18 mouse cellular contexts compared by ENCODE assay signal in genomic region chr7:136487556-136487955, GRCm38 (mm10).
DNase-seq lines count a peak whose midpoint lies in the region; ATAC-seq lines count a peak whose summit lies in the region.
"Had no signal": no experiment of that assay in that cellular context is flagged by ENCODE, and none has a peak within 500 bp of the region (broad histone marks: within the 10 kb centered on the region; RNA-seq: fewer than 3 reads in every experiment).

No protein-coding gene starts in this region.

- peaks cover 61% of the 10 kb centered on the region for H3K4me1 ChIP-seq in hindbrain, embryonic 13.5 days (replicated peaks)
- H3K4me1 ChIP-seq in hindbrain, embryonic 10.5 days (replicated peaks): peaks cover 38% of the 10 kb centered on the region
- H3K4me1 ChIP-seq in midbrain, embryonic 11.5 days (ENCODE audit: control insufficient read depth, insufficient read depth, low read length): peaks cover 10% of the 10 kb centered on the region; the same call in 1 of the 2 replicates
- H3K4me1 ChIP-seq in midbrain, embryonic 10.5 days: peaks cover 36% of the 10 kb centered on the region
- H3K4me1 ChIP-seq in limb, embryonic 10.5 days: peaks cover 75% of the 10 kb centered on the region
- peaks cover 37% of the 10 kb centered on the region for H3K4me1 ChIP-seq in neural tube, embryonic 14.5 days (ENCODE audit: control insufficient read depth, insufficient read depth, low read length)
- H3K4me1 ChIP-seq: intestine, embryonic 15.5 days had no signal

- ATAC-seq in hindbrain, embryonic 13.5 days (ENCODE audit: low FRiP score): no peak
- ATAC-seq in midbrain, embryonic 11.5 days (ENCODE audit: low FRiP score): no peak
- ATAC-seq in neural tube, embryonic 14.5 days (ENCODE audit: low read depth): no peak
- ATAC-seq: forebrain, embryonic 13.5 days; forebrain, postnatal 0 days; intestine, embryonic 15.5 days had no signal

- no peak for DNase-seq in hindbrain, embryonic 10.5 days (ENCODE audit: low spot score)
- DNase-seq in midbrain, embryonic 11.5 days (ENCODE audit: low spot score, missing footprints): peak; percentile 86
- no peak for DNase-seq in midbrain, embryonic 10.5 days (ENCODE audit: low spot score)
- DNase-seq in limb, embryonic 10.5 days (ENCODE audit: low spot score): no peak
- no peak for DNase-seq in cerebellum, adult 8-10 months
- no peak for DNase-seq in cerebellum, postnatal 10 days
- DNase-seq: adrenal gland, postnatal 14 days; cerebellum, adult 2 months; cerebellum, postnatal 25 days; forebrain, postnatal 0 days; gastrocnemius, postnatal 14 days; heart, adult 2 months had no signal

- no peaks in the 10 kb centered on the region for H3K9me3 ChIP-seq in hindbrain, embryonic 13.5 days
- no peaks in the 10 kb centered on the region for H3K9me3 ChIP-seq in hindbrain, embryonic 10.5 days
- H3K9me3 ChIP-seq in midbrain, embryonic 11.5 days (ENCODE audit: control insufficient read depth, low read length): no peaks in the 10 kb centered on the region
- no peaks in the 10 kb centered on the region for H3K9me3 ChIP-seq in midbrain, embryonic 10.5 days (replicated peaks)
- no peaks in the 10 kb centered on the region for H3K9me3 ChIP-seq in limb, embryonic 10.5 days (replicated peaks)
- H3K9me3 ChIP-seq in neural tube, embryonic 14.5 days (ENCODE audit: control insufficient read depth, low read length): no peaks in the 10 kb centered on the region
- H3K9me3 ChIP-seq: embryonic facial prominence, embryonic 13.5 days; forebrain, embryonic 13.5 days; heart, embryonic 12.5 days; intestine, embryonic 15.5 days had no signal

- no peak overlapping the region for H3K9ac ChIP-seq in hindbrain, embryonic 13.5 days
- no peak overlapping the region for H3K9ac ChIP-seq in midbrain, embryonic 11.5 days (ENCODE audit: low read length)
- no peak overlapping the region for H3K9ac ChIP-seq in neural tube, embryonic 14.5 days (replicated peaks; ENCODE audit: low read depth, low read length)
- H3K9ac ChIP-seq: embryonic facial prominence, embryonic 13.5 days; forebrain, embryonic 13.5 days; forebrain, postnatal 0 days; heart, embryonic 12.5 days; intestine, embryonic 15.5 days had no signal

- H3K4me3 ChIP-seq in hindbrain, embryonic 13.5 days: no peak overlapping the region
- no peak overlapping the region for H3K4me3 ChIP-seq in hindbrain, embryonic 10.5 days
- H3K4me3 ChIP-seq in midbrain, embryonic 11.5 days (ENCODE audit: low read depth, low read length): no peak overlapping the region
- H3K4me3 ChIP-seq in midbrain, embryonic 10.5 days: no peak overlapping the region
- no peak overlapping the region for H3K4me3 ChIP-seq in limb, embryonic 10.5 days
- no peak overlapping the region for H3K4me3 ChIP-seq in neural tube, embryonic 14.5 days (ENCODE audit: low read depth, low read length)
- H3K4me3 ChIP-seq: embryonic facial prominence, embryonic 13.5 days; forebrain, embryonic 13.5 days; heart, adult 2 months; heart, embryonic 12.5 days; intestine, embryonic 15.5 days had no signal

- 63% methylated on average over 5 of the region's 5 CpGs for WGBS in hindbrain, embryonic 13.5 days
- WGBS in hindbrain, embryonic 10.5 days: 64% methylated on average over 5 of the region's 5 CpGs
- 57% methylated on average over 5 of the region's 5 CpGs for WGBS in midbrain, embryonic 11.5 days
- WGBS in midbrain, embryonic 10.5 days: 65% methylated on average over 5 of the region's 5 CpGs
- 66% methylated on average over 5 of the region's 5 CpGs for WGBS in limb, embryonic 10.5 days
- WGBS in neural tube, embryonic 14.5 days: 46% methylated on average over 5 of the region's 5 CpGs

- 0 out of 2 replicates have a peak, but pooled peaks cover 3% of the 10 kb centered on the region for H3K27me3 ChIP-seq in hindbrain, embryonic 13.5 days
- H3K27me3 ChIP-seq in hindbrain, embryonic 10.5 days (ENCODE audit: insufficient read depth, poor library complexity, severe bottlenecking): peaks cover 44% of the 10 kb centered on the region
- peaks cover 32% of the 10 kb centered on the region for H3K27me3 ChIP-seq in midbrain, embryonic 11.5 days (ENCODE audit: control insufficient read depth, insufficient read depth, low read length)
- H3K27me3 ChIP-seq in midbrain, embryonic 10.5 days (ENCODE audit: low read depth, poor library complexity, severe bottlenecking): peaks cover 99% of the 10 kb centered on the region
- H3K27me3 ChIP-seq in limb, embryonic 10.5 days (ENCODE audit: low read depth, poor library complexity, severe bottlenecking): peaks cover 26% of the 10 kb centered on the region
- H3K27me3 ChIP-seq in neural tube, embryonic 14.5 days (ENCODE audit: control insufficient read depth, insufficient read depth, low read length): no peaks in the 10 kb centered on the region

- no peaks in the 10 kb centered on the region for H3K36me3 ChIP-seq in hindbrain, embryonic 13.5 days
- H3K36me3 ChIP-seq in hindbrain, embryonic 10.5 days: no peaks in the 10 kb centered on the region
- no peaks in the 10 kb centered on the region for H3K36me3 ChIP-seq in midbrain, embryonic 11.5 days (ENCODE audit: control insufficient read depth, insufficient read depth, low read length)
- H3K36me3 ChIP-seq in midbrain, embryonic 10.5 days: no peaks in the 10 kb centered on the region
- H3K36me3 ChIP-seq in limb, embryonic 10.5 days: no peaks in the 10 kb centered on the region
- H3K36me3 ChIP-seq in neural tube, embryonic 14.5 days (ENCODE audit: control insufficient read depth, insufficient read depth, low read length): no peaks in the 10 kb centered on the region
- H3K36me3 ChIP-seq: embryonic facial prominence, embryonic 13.5 days; heart, embryonic 12.5 days; intestine, embryonic 15.5 days had no signal

- H3K4me2 ChIP-seq in hindbrain, embryonic 13.5 days: no peak overlapping the region
- H3K4me2 ChIP-seq in midbrain, embryonic 11.5 days: no peak overlapping the region
- no peak overlapping the region for H3K4me2 ChIP-seq in neural tube, embryonic 14.5 days (ENCODE audit: low read depth, low read length)
- H3K4me2 ChIP-seq: embryonic facial prominence, embryonic 13.5 days; forebrain, embryonic 13.5 days; heart, embryonic 12.5 days; intestine, embryonic 15.5 days had no signal

- H3K27ac ChIP-seq in hindbrain, embryonic 13.5 days: peak overlapping the region; percentile 60; the same call in 1 of the 2 replicates
- H3K27ac ChIP-seq in hindbrain, embryonic 10.5 days: no peak overlapping the region
- H3K27ac ChIP-seq in midbrain, embryonic 11.5 days (ENCODE audit: low read depth, low read length): no peak overlapping the region
- H3K27ac ChIP-seq in midbrain, embryonic 10.5 days (replicated peaks): no peak overlapping the region
- H3K27ac ChIP-seq in limb, embryonic 10.5 days: peak overlapping the region; percentile 1; the same call in 1 of the 2 replicates
- H3K27ac ChIP-seq in neural tube, embryonic 14.5 days (ENCODE audit: low read depth, low read length): peak overlapping the region; percentile 48
- H3K27ac ChIP-seq: embryonic facial prominence, embryonic 13.5 days; forebrain, embryonic 13.5 days; heart, adult 2 months; intestine, embryonic 15.5 days had no signal

Comparison
In these comparisons a context has a peak if more than half of its experiments do, and no peak if none do; other contexts are left out.
1. H3K27ac ChIP-seq: peak in hindbrain, embryonic 13.5 days (single experiment), limb, embryonic 10.5 days (single experiment) and neural tube, embryonic 14.5 days (single experiment); none in hindbrain, embryonic 10.5 days (single experiment), midbrain, embryonic 11.5 days (single experiment) and midbrain, embryonic 10.5 days (single experiment).